In the genomic region with DNA sequence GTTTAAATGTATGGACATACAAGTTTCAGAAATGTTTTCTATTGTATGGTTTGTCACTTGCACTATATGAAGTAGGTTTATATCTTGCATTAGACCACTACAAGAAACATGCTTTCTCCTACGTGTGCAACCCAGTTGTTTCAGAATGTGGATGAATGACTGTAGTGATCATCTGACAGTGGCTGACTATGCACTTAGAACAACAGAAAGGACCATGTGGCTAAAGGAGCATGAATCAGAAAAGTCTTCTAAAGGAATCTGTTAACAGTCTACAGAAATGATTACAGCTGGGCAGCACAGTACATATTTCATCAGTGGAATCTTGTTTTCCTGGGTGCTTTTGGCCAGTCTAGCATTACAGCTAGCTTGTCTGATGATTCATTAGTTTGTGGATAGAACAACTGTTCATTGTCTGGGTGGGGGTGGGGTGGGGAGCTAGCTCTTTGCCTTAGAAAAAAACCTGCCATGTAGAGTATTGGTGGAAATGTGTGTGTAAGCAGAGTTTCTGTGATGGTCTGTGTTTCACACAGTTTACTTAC, we compare ENCODE assay signal across 41 mouse cellular contexts. TPM values are rescaled to one million over a fixed set of nuclear protein-coding genes. Genes with fewer than 3 reads are reported as not detected.
DNase-seq lines count a peak whose midpoint lies in the region; ATAC-seq and TF ChIP-seq lines count a peak whose summit lies in the region.
"Had no signal": no experiment of that assay in that cellular context is flagged by ENCODE, and none has a peak within 500 bp of the region (broad histone marks: within the 10 kb centered on the region; RNA-seq: fewer than 3 reads in every experiment).

No protein-coding gene starts in this region.

- TF ChIP-seq CTCF in Patski (IDR thresholded peaks at IDR 0.05), result no peak

- CTCF ChIA-PET in Patski (lab: Charles Lee), result interaction anchor here (1.0 to 1.4 kb wide), 3 partner anchors 12 to 31 kb away, joined by 3 to 11 read pairs (median 3); no protein-coding TSS in a partner anchor

- no peaks in the 10 kb centered on the region for H3K4me1 ChIP-seq in embryonic facial prominence, embryonic 10.5 days
- H3K4me1 ChIP-seq: forebrain, embryonic 12.5 days; hindbrain, embryonic 13.5 days; liver, embryonic 12.5 days; midbrain, embryonic 13.5 days; neural tube, embryonic 15.5 days had no signal

- no peaks in the 10 kb centered on the region for H3K9me3 ChIP-seq in embryonic facial prominence, embryonic 10.5 days
- H3K9me3 ChIP-seq: forebrain, embryonic 12.5 days; hindbrain, embryonic 13.5 days; liver, embryonic 12.5 days; midbrain, embryonic 13.5 days; neural tube, embryonic 15.5 days had no signal

- peak; percentile 38; the same call in 1 of the 2 replicates for ATAC-seq in frontal cortex, adult (ENCODE audit: low TSS enrichment)
- peak; percentile 96 for ATAC-seq in Patski
- ATAC-seq: intestine, embryonic 16.5 days; liver, embryonic 12.5 days; liver, postnatal 0 days; midbrain, embryonic 13.5 days had no signal

- no peak overlapping the region for H3K4me3 ChIP-seq in embryonic facial prominence, embryonic 10.5 days
- H3K4me3 ChIP-seq: forebrain, embryonic 12.5 days; hindbrain, embryonic 13.5 days; left cerebral cortex, adult 2 months; liver, embryonic 12.5 days; midbrain, embryonic 13.5 days; neural tube, embryonic 15.5 days had no signal

- in situ Hi-C loops in Patski (cut with MboI; ENCODE audit: low pct_unique_long_range_greater_than_20kb), result no loop called here

- POLR2A ChIA-PET in Patski (lab: Charles Lee), result interaction anchor here (0.6 kb wide), 1 partner anchor 35 kb away, joined by 4 read pairs; no protein-coding TSS in a partner anchor

- peaks cover 81% of the 10 kb centered on the region for H3K36me3 ChIP-seq in embryonic facial prominence, embryonic 10.5 days (replicated peaks)
- H3K36me3 ChIP-seq: neural tube, embryonic 15.5 days had no signal

- H3K27me3 ChIP-seq in Patski, result no peaks in the 10 kb centered on the region
- H3K27me3 ChIP-seq in embryonic facial prominence, embryonic 10.5 days (replicated peaks; ENCODE audit: low read depth, poor library complexity, severe bottlenecking), result no peaks in the 10 kb centered on the region
- H3K27me3 ChIP-seq: forebrain, embryonic 12.5 days; hindbrain, embryonic 13.5 days; liver, embryonic 12.5 days; midbrain, embryonic 13.5 days; neural tube, embryonic 15.5 days had no signal

- H3K27ac ChIP-seq in embryonic facial prominence, embryonic 10.5 days (replicated peaks), result no peak overlapping the region
- H3K27ac ChIP-seq: forebrain, embryonic 12.5 days; hindbrain, embryonic 13.5 days; left cerebral cortex, adult 2 months; liver, embryonic 12.5 days; macrophage; midbrain, embryonic 13.5 days had no signal

- no peak for DNase-seq in frontal cortex, postnatal 14 days (ENCODE audit: low spot score in 2 of 2)
- DNase-seq in 416B (ENCODE audit: low read depth) (peak; percentile 34), Patski (ENCODE audit: low read depth, low spot score) (peak; percentile 61)
- DNase-seq in fibroblast of lung, adult 2 months (ENCODE audit: low read depth), result peak; percentile 83
- no peak for DNase-seq in left cerebral cortex, adult 8-10 months (ENCODE audit: low spot score in 2 of 2)
- no peak for DNase-seq in embryonic facial prominence, embryonic 10.5 days (ENCODE audit: low spot score)
- no peak for DNase-seq in kidney, adult 9 months
- DNase-seq: adrenal gland, postnatal 25 days; cerebellum, adult 18-20 months; cerebellum, postnatal 14 days; gastrocnemius, postnatal 25 days; heart, adult 18-20 months; heart, postnatal 4 days; kidney, adult 8-10 months; kidney, postnatal 10 days; left cerebral cortex, postnatal 4 days; liver, postnatal 0 days; right cerebral cortex, adult 18-20 months; spleen, adult 18-20 months had no signal

- 75% methylated on average over 1 of the region's 1 CpGs for WGBS in embryonic facial prominence, embryonic 10.5 days

RNA-seq across cellular contexts. Expression of gene Cbfb, which starts 16.1 kb away (rescaled TPM):
- 64.4 TPM for polyA plus RNA-seq in Patski (2021)
- total RNA-seq in left cerebral cortex, adult 8-10 months (2022), result 10 to 100 TPM; 17.4 to 21.8 (median 18.4) TPM
- 67.5 and 73.2 TPM in 2 replicates for polyA plus RNA-seq in embryonic facial prominence, embryonic 10.5 days (2016; fragmentation: Nextera tagmentation; extraction: Ambion mirVana)

RNA-seq across cellular contexts. Expression of gene D230025D16Rik, which starts 38.4 kb away (rescaled TPM):
- polyA plus RNA-seq in Patski (2021), result 23.1 TPM
- total RNA-seq in left cerebral cortex, adult 8-10 months (2022), result 10 to 100 TPM; 34.1 to 41.5 (median 38.7) TPM
- polyA plus RNA-seq in embryonic facial prominence, embryonic 10.5 days (2016; fragmentation: Nextera tagmentation; extraction: Ambion mirVana), result 25.9 and 27.1 TPM in 2 replicates

RNA-seq across cellular contexts. Expression of gene Ces4a, which starts 54.9 kb away (rescaled TPM):
- polyA plus RNA-seq in Patski (2021), result not detected
- not detected for total RNA-seq in left cerebral cortex, adult 8-10 months (2022)
- not detected in 2 replicates for polyA plus RNA-seq in embryonic facial prominence, embryonic 10.5 days (2016; fragmentation: Nextera tagmentation; extraction: Ambion mirVana)
- total RNA-seq: adrenal gland, adult 18-20 months; adrenal gland, postnatal 25 days; gastrocnemius, adult 18-20 months; gastrocnemius, postnatal 25 days; heart, adult 18-20 months; heart, postnatal 4 days; layer of hippocampus, postnatal 10 days; left cerebral cortex, adult 2 months; left cerebral cortex, postnatal 4 days; megakaryocyte-erythroid progenitor cell, adult 5-6 weeks; monocyte, adult 5-6 weeks had no signal
- polyA plus RNA-seq: brain, embryonic 14.5 days; embryonic facial prominence, embryonic 11.5 days; forebrain, embryonic 12.5 days; heart, embryonic 11.5 days; heart, embryonic 16.5 days; hindbrain, embryonic 13.5 days; intestine, embryonic 16.5 days; large intestine, adult 2 months; limb, embryonic 14.5 days; liver, embryonic 12.5 days; lung, embryonic 16.5 days; macrophage; midbrain, embryonic 13.5 days; stomach, embryonic 16.5 days had no signal

Comparison
In these comparisons a context has a peak if more than half of its experiments do, and no peak if none do; other contexts are left out.
1. DNase-seq: peak in 416B (single experiment), Patski (single experiment) and fibroblast of lung, adult 2 months (single experiment); none in frontal cortex, postnatal 14 days (0 of 2), left cerebral cortex, adult 8-10 months (0 of 2), embryonic facial prominence, embryonic 10.5 days (single experiment) and kidney, adult 9 months (single experiment).